Mouse (Mus musculus): ENCODE results near the gene Srms.

- TF ChIP-seq MYC (IDR thresholded peaks at IDR 0.05; ENCODE audit: low read depth, low read length) (no peak), POLR2A (IDR thresholded peaks at IDR 0.05; ENCODE audit: control insufficient read depth in 1 of 2, insufficient read depth in 1 of 2, low read depth in 1 of 2, low read length in 2 of 2, poor library complexity in 1 of 2) (no peak), GABPA (IDR thresholded peaks at IDR 0.05; ENCODE audit: low read depth, low read length) (no peak), UBTF (IDR thresholded peaks at IDR 0.05; ENCODE audit: borderline replicate concordance, insufficient read depth, low read depth, low read length) (no peak), JUND (IDR thresholded peaks at IDR 0.05; ENCODE audit: low read depth, low read length) (no peak), CTCF (IDR thresholded peaks at IDR 0.05 in 2 of 3, conservative IDR thresholded peaks at IDR 0.05 in 1 of 3; ENCODE audit: control insufficient read depth in 1 of 3, insufficient read depth in 1 of 3, low read depth in 2 of 3, low read length in 3 of 3, poor library complexity in 1 of 3, severe bottlenecking in 1 of 3) (no peak), E2F4 (IDR thresholded peaks at IDR 0.05; ENCODE audit: borderline replicate concordance, low read depth, low read length) (no peak), EP300 (IDR thresholded peaks at IDR 0.05; ENCODE audit: low read depth in 1 of 2, low read length in 2 of 2) (no peak), ZNF384 (IDR thresholded peaks at IDR 0.05; ENCODE audit: low read depth, low read length) (no peak), MAFK (IDR thresholded peaks at IDR 0.05; ENCODE audit: borderline replicate concordance, low read depth, low read length) (no peak), CHD2 (IDR thresholded peaks at IDR 0.05; ENCODE audit: low read length) (no peak), TBP (IDR thresholded peaks at IDR 0.05; ENCODE audit: low read depth, low read length) (no peak)
These were observed 12.0 kb upstream of the Srms start for GRCm38 (mm10) chr2:181224994-181225393.

Data from MEL (cell line).